Mouse (Mus musculus) testis, adult 2 months (tissue): ENCODE measurements at regions not wholly inside any gene's neighbourhood (a gene's known extent, or its start where the extent isn't known, plus 50 kb on each side); places are given as distances from the start of the nearest gene placed in this dataset.
"Not testable (repeated sequence)": the region's sequence is repeated elsewhere in the genome, so short reads cannot be mapped to it uniquely, and the experiment has no call there.

Experiments used
- H3K27ac ChIP-seq: fragments of 200-500 bp; 2 replicates; pipeline ENCODE4 v1.5.1; 2012; ENCODE audit warnings: low read depth, low read length; ENCODE audit not compliant: control insufficient read depth, insufficient read depth
- H3K27me3 ChIP-seq: fragments of 200-500 bp; 2 replicates; pipeline ENCODE4 v1.6.1; 2012; ENCODE audit warnings: mild to moderate bottlenecking, low read length, moderate library complexity; ENCODE audit not compliant: control insufficient read depth, insufficient read depth
- H3K36me3 ChIP-seq: fragments of 200-500 bp; 2 replicates; pipeline ENCODE4 v1.6.1; 2012; ENCODE audit warnings: mild to moderate bottlenecking, low read length; ENCODE audit not compliant: control insufficient read depth, insufficient read depth
- H3K4me1 ChIP-seq: fragments of 200-500 bp; 2 replicates; pipeline ENCODE4 v1.6.1; 2012; ENCODE audit warnings: low read length; ENCODE audit not compliant: control insufficient read depth, insufficient read depth
- H3K4me3 ChIP-seq: fragments of 200-500 bp; 2 replicates; pipeline ENCODE4 v1.5.1; 2012; ENCODE audit warnings: low read depth, mild to moderate bottlenecking, low read length, moderate library complexity, mixed read lengths; ENCODE audit not compliant: control insufficient read depth
- CTCF ChIP-seq: fragments of 200-500 bp; IDR thresholded peaks from 2 replicates; pipeline ENCODE4 v1.5.1; 2012; ENCODE audit warnings: low read depth, mild to moderate bottlenecking, inconsistent platforms, low read length, moderate library complexity; ENCODE audit not compliant: control insufficient read depth, insufficient read depth, insufficient replicate concordance
- POLR2A ChIP-seq: fragments of 200-500 bp; IDR thresholded peaks from 2 replicates; pipeline ENCODE4 v1.6.1; 2012; ENCODE audit warnings: low read depth, mild to moderate bottlenecking, inconsistent platforms, low read length, moderate library complexity; ENCODE audit not compliant: control insufficient read depth

GRCm38 (mm10) chr1:42567640-42568039 is 127.9 kb upstream of the Pou3f3 start:
- no peaks in the 10 kb centered on the region for H3K4me1 ChIP-seq
- H3K27ac ChIP-seq, result no peak overlapping the region
- no peaks in the 10 kb centered on the region for H3K36me3 ChIP-seq
- no peak overlapping the region for H3K4me3 ChIP-seq
- no peaks in the 10 kb centered on the region for H3K27me3 ChIP-seq
- TF ChIP-seq POLR2A (no peak), CTCF (no peak)

- Histone ChIP-seq H3K27ac (no peak overlapping the region), H3K4me1 (peaks cover 2% of the 10 kb centered on the region; the same call in 1 of the 2 replicates), H3K36me3 (no peaks in the 10 kb centered on the region), H3K27me3 (no peaks in the 10 kb centered on the region), H3K4me3 (no peak overlapping the region)
- TF ChIP-seq CTCF, result no peak
- TF ChIP-seq POLR2A, result no peak
These were observed 110.4 kb upstream of the Pou3f3 start for GRCm38 (mm10) chr1:42585191-42585590.

DNA sequence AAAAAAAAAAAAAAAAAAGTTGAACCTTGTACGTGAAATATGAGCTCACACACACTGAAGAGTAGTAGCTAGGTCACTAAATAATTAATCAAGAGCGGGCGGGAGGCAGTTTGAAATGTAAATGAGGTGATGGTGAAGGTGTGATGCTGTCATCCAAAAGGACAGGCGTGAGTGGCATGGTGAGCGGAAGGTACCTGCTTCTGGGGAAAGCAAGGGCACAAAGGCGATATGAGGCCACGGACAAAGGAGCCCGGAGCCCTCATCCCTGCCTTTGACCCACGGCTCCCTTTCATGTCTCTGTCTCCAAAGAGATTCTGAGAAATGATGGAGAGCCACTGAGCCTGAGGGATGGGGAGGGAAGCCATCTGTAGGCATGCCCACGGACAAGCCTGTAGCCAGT is 107.1 kb upstream of the Pou3f3 start:
- no peaks in the 10 kb centered on the region for H3K36me3 ChIP-seq
- H3K4me3 ChIP-seq, result no peak overlapping the region
- TF ChIP-seq CTCF (no peak), POLR2A (no peak)
- H3K27me3 ChIP-seq, result no peaks in the 10 kb centered on the region
- H3K4me1 ChIP-seq, result peaks cover 2% of the 10 kb centered on the region; the same call in 1 of the 2 replicates
- H3K27ac ChIP-seq, result no peak overlapping the region

GRCm38 (mm10) chr1:42589442-42589841 is 106.1 kb upstream of the Pou3f3 start:
- no peak overlapping the region for H3K27ac ChIP-seq
- H3K4me1 ChIP-seq, result peaks cover 2% of the 10 kb centered on the region; the same call in 1 of the 2 replicates
- H3K4me3 ChIP-seq, result no peak overlapping the region
- no peaks in the 10 kb centered on the region for H3K27me3 ChIP-seq
- TF ChIP-seq CTCF (no peak), POLR2A (no peak)
- H3K36me3 ChIP-seq, result no peaks in the 10 kb centered on the region

DNA sequence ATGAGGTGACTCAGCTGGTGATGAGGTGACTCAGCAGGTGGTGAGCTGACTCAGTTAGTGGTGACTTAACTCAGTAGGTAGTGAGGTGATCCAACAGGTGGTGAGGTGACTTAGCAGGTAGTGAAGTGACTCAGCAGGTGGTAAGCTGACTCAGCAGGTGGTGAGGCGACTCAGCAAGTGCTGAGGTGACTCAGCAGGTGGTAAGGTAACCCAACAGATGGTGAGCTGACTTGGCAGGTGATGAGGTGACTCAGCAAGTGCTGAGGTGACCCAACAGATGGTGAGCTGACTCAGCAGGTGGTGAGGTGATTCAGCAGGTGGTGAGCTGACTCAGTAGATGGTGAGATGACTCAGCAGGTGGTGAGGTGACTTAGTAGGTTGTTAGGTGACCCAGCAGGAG is 103.7 kb upstream of the Pou3f3 start:
- Histone ChIP-seq H3K27ac (no peak overlapping the region), H3K4me1 (peaks cover 2% of the 10 kb centered on the region; the same call in 1 of the 2 replicates), H3K36me3 (no peaks in the 10 kb centered on the region), H3K4me3 (no peak overlapping the region), H3K27me3 (no peaks in the 10 kb centered on the region)
- no peak for TF ChIP-seq CTCF
- no peak for TF ChIP-seq POLR2A

- Histone ChIP-seq H3K27me3 (no peaks in the 10 kb centered on the region), H3K4me1 (no peaks in the 10 kb centered on the region), H3K36me3 (no peaks in the 10 kb centered on the region), H3K4me3 (no peak overlapping the region), H3K27ac (no peak overlapping the region)
- TF ChIP-seq CTCF, result no peak
- no peak for TF ChIP-seq POLR2A
These were observed 98.5 kb upstream of the Pou3f3 start for GRCm38 (mm10) chr1:42597065-42597464.

DNA sequence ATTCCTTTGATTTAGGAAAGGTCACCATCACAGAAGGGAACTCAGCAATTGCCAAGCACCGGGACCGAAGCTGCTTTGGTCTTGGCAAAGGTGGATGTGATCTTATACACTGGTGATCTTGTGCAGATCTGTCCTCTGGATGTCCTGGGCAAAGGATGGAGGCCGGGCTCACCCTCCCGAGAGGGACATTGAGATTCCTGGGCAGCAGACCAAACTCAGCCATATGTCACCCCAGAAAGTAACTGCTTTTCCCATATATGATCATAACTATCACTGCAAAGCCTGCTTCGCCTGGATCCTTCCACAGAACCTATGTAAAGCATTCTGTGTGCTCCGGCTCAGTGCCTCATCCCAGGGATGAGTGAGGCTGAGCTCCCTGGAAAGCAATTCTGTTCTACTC is 96.3 kb upstream of the Pou3f3 start:
- TF ChIP-seq CTCF (no peak), POLR2A (no peak)
- Histone ChIP-seq H3K36me3 (no peaks in the 10 kb centered on the region), H3K27me3 (no peaks in the 10 kb centered on the region), H3K4me1 (no peaks in the 10 kb centered on the region), H3K27ac (no peak overlapping the region), H3K4me3 (no peak overlapping the region)

DNA sequence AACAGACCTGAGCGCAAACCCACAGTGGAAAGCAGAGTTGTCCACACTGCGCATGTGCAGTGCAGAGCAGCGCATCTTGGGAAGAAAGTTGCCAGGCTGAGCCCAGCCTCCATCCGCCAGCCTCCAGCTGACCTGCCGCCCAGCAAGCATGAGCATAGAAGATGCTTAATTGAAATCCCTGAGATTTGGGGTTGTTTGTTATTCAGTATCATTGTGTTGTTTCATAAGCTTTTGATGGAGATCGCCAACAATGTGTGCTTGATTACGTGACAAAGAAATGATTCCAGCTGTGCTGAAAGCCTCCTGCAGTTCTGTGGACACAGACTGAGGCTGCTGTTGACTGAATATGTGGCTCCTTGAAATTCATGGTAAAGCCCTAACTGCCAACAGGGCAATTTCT is 89.3 kb upstream of the Pou3f3 start:
- TF ChIP-seq POLR2A, result no peak
- H3K27ac ChIP-seq, result no peak overlapping the region
- peak overlapping the region; percentile 54 for H3K4me3 ChIP-seq
- H3K36me3 ChIP-seq, result no peaks in the 10 kb centered on the region
- peaks cover 3% of the 10 kb centered on the region; the same call in 1 of the 2 replicates for H3K4me1 ChIP-seq
- H3K27me3 ChIP-seq, result no peaks in the 10 kb centered on the region

GRCm38 (mm10) chr1:42607466-42608043 is 88.0 kb upstream of the Pou3f3 start:
- H3K36me3 ChIP-seq, H3K4me1 ChIP-seq, H3K4me3 ChIP-seq, H3K27me3 ChIP-seq, H3K27ac ChIP-seq: not testable (repeated sequence)
